Mouse (Mus musculus): ENCODE data around the gene 2610318N02Rik.

DNA sequence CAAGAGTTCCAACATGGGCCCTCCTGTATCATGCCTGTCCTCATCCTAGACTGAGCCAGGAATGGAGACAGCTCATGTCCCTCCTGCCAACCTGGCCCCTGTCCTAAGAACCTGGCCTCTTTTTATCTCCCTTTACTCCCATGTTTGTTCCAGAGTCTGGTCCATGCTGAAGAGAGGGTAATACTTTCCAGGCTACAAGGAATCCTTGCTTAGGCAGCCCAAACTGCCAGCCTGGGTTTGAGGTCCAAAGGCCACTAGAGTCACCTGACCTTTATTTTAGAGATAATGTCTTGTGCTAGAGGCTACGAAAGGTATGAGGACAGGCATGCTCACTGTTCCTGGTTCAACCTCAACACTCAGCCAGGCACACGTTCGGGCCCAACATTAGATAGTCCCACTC, 28.0 kb downstream of the 2610318N02Rik start:
- TF ChIP-seq CTCF (IDR thresholded peaks at IDR 0.05; ENCODE audit: extremely low read depth, insufficient read length, insufficient replicate concordance, low read depth, low read length) = no peak
- TF ChIP-seq POLR2A (IDR thresholded peaks at IDR 0.05; ENCODE audit: low read depth, low read length) = no peak
